Mouse (Mus musculus) naive thymus-derived CD4-positive, alpha-beta T cell, adult 2 months (primary cell): ENCODE data around the gene Sars2.

Experiments used
- DNase-seq: peaks from one replicate; pipeline ENCODE4 v3.0.0-alpha.2; 2011; ENCODE audit warnings: low read depth

Gene Sars2

GRCm38 (mm10) chr7:28780067-28780658, 38.4 kb downstream of the Sars2 start:
- DNase-seq, result peak; percentile 94

DNA sequence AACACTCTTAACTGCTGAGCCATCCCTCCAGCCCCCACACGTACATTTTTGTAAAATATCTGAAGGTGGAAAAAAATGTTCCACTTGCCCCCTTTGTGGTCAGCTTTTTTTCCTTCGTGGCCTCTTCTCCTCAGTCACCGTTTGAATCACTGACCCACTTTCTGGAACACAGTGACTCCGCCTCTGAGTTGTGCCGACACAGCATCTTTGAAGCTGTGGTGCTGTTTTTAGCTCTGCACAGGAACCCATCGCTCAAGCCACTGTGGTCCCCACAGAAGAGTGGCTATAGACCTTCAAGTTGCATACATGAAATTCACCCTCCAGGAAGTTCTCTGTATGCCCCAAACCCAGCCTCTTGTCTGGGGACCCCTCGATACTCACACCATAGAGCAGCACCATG, 39.1 kb downstream of the Sars2 start:
- no peak for DNase-seq

DNA sequence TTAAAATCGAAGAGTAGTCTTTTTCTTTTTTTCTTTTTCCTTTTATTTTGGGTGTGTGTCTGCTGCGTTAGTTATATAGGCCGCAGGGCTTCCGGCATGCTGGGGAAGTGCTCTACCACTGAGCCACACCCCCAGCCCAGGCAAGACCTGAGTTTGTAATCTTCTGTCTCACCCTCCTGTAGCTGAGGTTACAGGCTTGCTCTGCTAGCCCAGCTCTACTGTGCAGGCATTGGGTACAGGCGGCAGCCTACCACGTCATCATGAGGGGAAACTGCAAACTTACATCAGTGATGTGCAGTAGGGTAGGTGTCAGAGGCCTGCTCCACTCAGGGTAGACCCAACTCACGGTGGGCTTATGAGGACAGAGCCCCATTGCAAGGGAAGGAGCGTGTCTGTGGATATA, 39.5 kb downstream of the Sars2 start:
- DNase-seq, result peak; percentile 93

GRCm38 (mm10) chr7:28785161-28785560, 43.4 kb downstream of the Sars2 start:
- no peak for DNase-seq

DNA sequence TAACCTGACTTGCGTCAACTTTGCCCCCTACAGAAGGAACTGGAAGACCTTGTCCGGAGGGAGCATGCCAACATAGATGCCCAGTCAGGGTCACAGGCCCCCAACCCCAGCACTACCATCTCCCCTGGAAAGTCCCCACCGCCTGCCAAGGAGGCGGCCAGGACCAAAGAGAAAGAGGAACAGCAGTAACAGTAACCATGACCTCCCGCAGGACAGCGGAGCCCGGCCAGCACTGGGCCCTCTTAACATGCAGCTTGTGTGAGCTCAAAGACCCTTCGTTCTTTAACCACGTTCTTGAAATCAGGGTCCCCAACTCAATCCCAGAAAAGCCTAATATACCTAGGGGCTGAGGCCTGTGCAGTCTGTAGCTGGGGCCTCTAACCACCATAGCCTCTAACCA, 46.1 kb downstream of the Sars2 start:
- DNase-seq, result no peak

- peak; percentile 67 for DNase-seq
Observed at GRCm38 (mm10) chr7:28788307-28789195, 46.8 kb downstream of the Sars2 start, which contains the start of gene Rinl. TSS of gene Rinl (plus strand) at chr7:28788969.

- no peak for DNase-seq
Observed at GRCm38 (mm10) chr7:28789235-28789634, 47.4 kb downstream of the Sars2 start.

GRCm38 (mm10) chr7:28790066-28790806, 48.4 kb downstream of the Sars2 start:
- peak; percentile 32 for DNase-seq

DNA sequence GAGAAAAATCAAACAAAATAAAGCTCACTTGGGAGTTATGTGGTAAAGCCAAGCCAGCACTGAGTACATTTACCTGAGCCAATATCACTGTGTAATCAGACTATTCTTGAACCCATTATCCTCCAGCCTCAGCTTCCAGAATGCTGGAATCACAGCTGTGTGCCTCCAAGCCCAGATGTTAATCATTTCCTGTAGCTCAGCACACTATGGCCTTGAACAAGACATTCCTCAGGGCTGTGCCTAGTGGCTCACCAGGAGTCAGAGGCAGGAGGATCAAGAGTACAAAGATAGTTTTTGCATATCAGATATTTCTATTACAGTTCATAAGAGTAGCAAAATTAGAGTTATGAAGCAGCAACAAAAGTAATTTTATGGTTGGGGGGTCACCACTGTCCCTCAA, 49.9 kb downstream of the Sars2 start:
- DNase-seq, result peak; percentile 21

DNA sequence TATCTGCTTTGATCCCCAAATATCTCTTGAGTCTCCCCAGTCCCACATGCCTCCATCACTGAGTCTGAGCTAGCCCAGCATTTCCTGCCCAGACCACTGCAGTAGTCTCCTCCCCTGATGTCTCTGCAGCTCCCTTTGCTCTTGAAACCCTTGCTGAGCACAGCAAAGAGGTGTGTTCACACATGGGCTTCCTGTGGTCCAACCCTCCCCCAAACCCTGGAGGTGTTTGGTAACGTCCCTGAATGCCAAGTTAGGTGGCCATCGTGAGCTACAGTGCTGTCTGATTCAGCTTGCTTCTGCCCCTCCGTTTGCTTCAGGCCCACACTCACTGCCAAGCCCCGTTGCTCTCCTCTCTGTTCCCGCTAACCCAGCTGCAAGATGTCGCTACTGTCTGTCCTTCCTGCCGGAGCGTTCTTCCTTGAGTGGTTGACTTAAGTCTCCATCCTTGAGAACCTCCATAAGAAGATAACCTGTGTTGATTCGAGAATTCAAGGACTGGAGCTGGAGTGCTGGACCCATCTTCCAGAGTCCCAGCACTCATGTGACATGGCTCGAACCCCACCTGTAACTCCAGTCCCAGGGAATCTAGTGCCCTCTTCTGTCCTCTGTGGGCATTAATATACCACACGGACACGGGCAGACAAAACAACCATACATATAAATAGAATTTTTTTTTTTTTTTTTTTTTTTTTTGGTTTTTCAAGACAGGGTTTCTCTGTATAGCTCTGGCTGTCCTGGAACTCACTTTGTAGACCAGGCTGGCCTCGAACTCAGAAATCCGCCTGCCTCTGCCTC, 50.8 kb downstream of the Sars2 start:
- DNase-seq, result peak; percentile 79

DNA sequence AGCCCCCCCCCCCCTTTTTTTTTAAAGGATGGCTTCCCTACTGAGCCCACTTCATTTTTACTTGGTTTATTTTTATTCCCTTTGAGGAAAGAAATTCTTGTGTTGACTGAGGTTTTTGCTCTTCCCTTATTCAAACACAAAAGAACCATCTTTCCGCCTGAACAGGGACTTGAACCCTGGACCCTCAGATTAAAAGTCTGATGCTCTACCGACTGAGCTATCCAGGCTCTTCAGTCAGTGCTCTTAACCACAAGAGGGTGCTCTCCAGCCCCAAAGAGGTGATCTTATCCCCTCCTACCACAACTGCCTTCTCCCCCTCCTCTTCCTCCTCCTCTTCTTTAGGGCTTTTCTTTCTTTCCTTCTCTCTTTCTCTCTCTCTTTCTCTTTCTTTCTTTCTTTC, 52.0 kb downstream of the Sars2 start:
- peak; percentile 52 for DNase-seq

DNA sequence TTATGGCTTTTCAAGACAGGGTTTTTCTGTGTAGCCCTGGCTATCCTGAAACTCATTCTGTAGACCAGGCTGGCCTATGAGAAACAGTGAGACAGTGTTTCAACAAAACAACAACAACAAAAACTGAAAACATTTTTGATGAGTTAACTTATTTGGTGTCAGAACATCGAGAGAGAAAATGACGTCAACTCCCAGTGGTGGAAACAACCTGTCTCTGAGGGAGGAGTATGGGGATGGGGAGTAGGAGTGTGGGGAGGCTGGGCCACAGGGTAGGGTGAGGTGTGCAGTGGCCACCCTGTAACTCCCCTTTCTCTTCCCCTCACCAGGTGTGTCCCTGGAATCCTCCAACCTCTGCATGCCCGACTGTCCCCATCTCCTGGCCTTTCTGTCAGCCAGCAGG, 52.7 kb downstream of the Sars2 start:
- peak; percentile 45 for DNase-seq

- DNase-seq, result peak; percentile 59
Observed at GRCm38 (mm10) chr7:28795832-28796231, 54.0 kb downstream of the Sars2 start.

GRCm38 (mm10) chr7:28796562-28796975, 54.8 kb downstream of the Sars2 start:
- peak; percentile 89 for DNase-seq

DNA sequence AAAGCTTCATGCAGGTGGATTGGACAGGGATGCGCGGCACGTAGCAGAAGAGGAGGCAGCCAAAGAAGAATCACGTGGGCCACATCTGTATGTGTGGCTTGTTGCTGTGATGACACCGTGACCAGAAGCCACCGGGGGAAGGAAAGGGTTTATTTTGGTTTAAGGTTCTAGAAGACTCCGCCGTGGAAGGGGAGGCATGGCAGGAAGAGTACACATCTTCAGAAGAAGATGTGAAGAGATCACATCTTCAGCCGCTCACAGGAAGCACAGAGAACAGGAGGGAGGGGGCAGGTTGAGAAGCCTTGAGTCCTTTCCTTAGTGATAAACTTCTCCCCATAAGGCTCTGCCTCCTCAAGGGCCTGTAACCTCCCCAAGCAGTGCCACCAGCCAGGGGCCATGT, 58.2 kb downstream of the Sars2 start:
- peak; percentile 87 for DNase-seq

GRCm38 (mm10) chr7:28801451-28801850, 59.7 kb downstream of the Sars2 start:
- no peak for DNase-seq

DNA sequence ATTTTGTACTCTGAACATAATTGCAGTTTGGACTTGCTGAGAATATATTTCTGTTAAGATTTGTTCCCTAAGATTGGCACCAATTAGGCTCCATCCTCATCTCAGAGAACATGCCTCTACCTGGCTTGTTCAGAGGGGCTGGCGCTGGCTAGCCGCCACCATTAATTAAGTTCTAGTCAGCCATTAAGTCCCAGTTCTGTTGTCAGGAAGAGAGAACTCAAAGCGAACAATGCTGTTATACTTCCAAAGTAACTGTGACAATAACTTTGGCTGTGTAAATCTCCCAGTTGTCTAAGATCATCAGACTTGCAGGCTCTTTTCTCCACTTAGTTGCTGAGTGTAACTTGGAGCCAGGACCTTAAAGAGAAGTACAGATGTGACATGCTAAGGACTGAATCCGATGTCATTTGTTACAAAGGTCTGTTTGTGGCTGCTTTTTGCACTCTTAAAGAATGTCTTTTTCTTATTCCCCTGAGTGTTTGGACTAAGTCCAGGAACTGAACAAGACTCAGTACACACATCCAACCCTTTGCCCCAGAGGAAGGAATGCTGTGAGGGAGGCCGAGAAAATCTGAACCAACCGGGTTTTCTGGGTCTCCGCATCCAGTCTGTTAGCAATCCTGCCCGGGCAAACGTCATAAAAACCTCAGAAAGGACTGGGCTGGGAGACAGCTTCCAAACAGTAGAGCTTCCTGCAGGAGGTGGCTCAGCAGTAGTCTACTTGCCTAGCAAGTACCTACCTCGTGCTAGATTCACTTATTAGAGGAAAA, 60.3 kb downstream of the Sars2 start:
- DNase-seq, result no peak

GRCm38 (mm10) chr7:28802846-28803588, 61.2 kb downstream of the Sars2 start:
- DNase-seq, result no peak
